Mouse (Mus musculus): ENCODE measurements around the gene A430078G23Rik. TPM values are rescaled to one million over a fixed set of nuclear protein-coding genes. Genes with fewer than 3 reads are reported as not detected.
A peak's percentile ranks its signal among the peaks of the same experiment; 100 is the strongest.

Gene A430078G23Rik
- polyA plus RNA-seq, 1 experiment: 30.7 TPM

- Histone ChIP-seq H3K27me3 (ENCODE audit: control insufficient read depth, insufficient read depth, low read length) (no peaks in the 10 kb centered on the region), H3K4me3 (ENCODE audit: control insufficient read depth, insufficient read depth, low read length) (no peak overlapping the region), H3K4me1 (replicated peaks; ENCODE audit: control insufficient read depth, insufficient read depth, low read length) (peaks cover 14% of the 10 kb centered on the region), H3K36me3 (ENCODE audit: control insufficient read depth, insufficient read depth, low read length) (peaks cover 17% of the 10 kb centered on the region), H3K27ac (ENCODE audit: control insufficient read depth, insufficient read depth, low read length) (no peak overlapping the region)
- peak; percentile 81 for DNase-seq
- WGBS: 32% methylated on average over 4 of the region's 4 CpGs
- TF ChIP-seq CTCF (IDR thresholded peaks at IDR 0.05; ENCODE audit: borderline replicate concordance, control insufficient read depth, extremely low read depth, insufficient read depth, low read length, poor library complexity) (peak; percentile 39; the same call in 1 of the 2 replicates), POLR2A (IDR thresholded peaks at IDR 0.05; ENCODE audit: control insufficient read depth, extremely low read depth, insufficient read depth, low read length, poor library complexity) (no peak)
Measured at GRCm38 (mm10) chr8:3358060-3358459, 4.8 kb downstream of the A430078G23Rik start.

- no peak overlapping the region for H3K27ac ChIP-seq (ENCODE audit: control insufficient read depth, insufficient read depth, low read length)
Measured at GRCm38 (mm10) chr8:3367086-3367485, 13.9 kb downstream of the A430078G23Rik start.

GRCm38 (mm10) chr8:3368091-3368490 lies 14.9 kb downstream of the A430078G23Rik start:
- no peak overlapping the region for H3K4me3 ChIP-seq (ENCODE audit: control insufficient read depth, insufficient read depth, low read length)
- WGBS: 45% methylated on average over 1 of the region's 1 CpGs
- no peaks in the 10 kb centered on the region for H3K27me3 ChIP-seq (ENCODE audit: control insufficient read depth, insufficient read depth, low read length)
- no peaks in the 10 kb centered on the region for H3K4me1 ChIP-seq (replicated peaks; ENCODE audit: control insufficient read depth, insufficient read depth, low read length)
- DNase-seq: no peak
- peaks cover 77% of the 10 kb centered on the region for H3K36me3 ChIP-seq (ENCODE audit: control insufficient read depth, insufficient read depth, low read length)
- no peak overlapping the region for H3K27ac ChIP-seq (ENCODE audit: control insufficient read depth, insufficient read depth, low read length)
- no peak for TF ChIP-seq CTCF (IDR thresholded peaks at IDR 0.05; ENCODE audit: borderline replicate concordance, control insufficient read depth, extremely low read depth, insufficient read depth, low read length, poor library complexity)
- TF ChIP-seq POLR2A (IDR thresholded peaks at IDR 0.05; ENCODE audit: control insufficient read depth, extremely low read depth, insufficient read depth, low read length, poor library complexity): no peak

More at GRCm38 (mm10) chr8:3367086-3367485, 13.9 kb downstream of the A430078G23Rik start:
- Histone ChIP-seq H3K36me3 (ENCODE audit: control insufficient read depth, insufficient read depth, low read length) (peaks cover 70% of the 10 kb centered on the region), H3K4me3 (ENCODE audit: control insufficient read depth, insufficient read depth, low read length) (no peak overlapping the region), H3K27me3 (ENCODE audit: control insufficient read depth, insufficient read depth, low read length) (no peaks in the 10 kb centered on the region), H3K4me1 (replicated peaks; ENCODE audit: control insufficient read depth, insufficient read depth, low read length) (no peaks in the 10 kb centered on the region)
- no peak for DNase-seq
- TF ChIP-seq CTCF (IDR thresholded peaks at IDR 0.05; ENCODE audit: borderline replicate concordance, control insufficient read depth, extremely low read depth, insufficient read depth, low read length, poor library complexity) (no peak), POLR2A (IDR thresholded peaks at IDR 0.05; ENCODE audit: control insufficient read depth, extremely low read depth, insufficient read depth, low read length, poor library complexity) (no peak)
- WGBS: 95% methylated on average over 5 of the region's 5 CpGs

GRCm38 (mm10) chr8:3375748-3376147 lies 22.5 kb downstream of the A430078G23Rik start:
- TF ChIP-seq POLR2A (IDR thresholded peaks at IDR 0.05; ENCODE audit: control insufficient read depth, extremely low read depth, insufficient read depth, low read length, poor library complexity): no peak
- TF ChIP-seq CTCF (IDR thresholded peaks at IDR 0.05; ENCODE audit: borderline replicate concordance, control insufficient read depth, extremely low read depth, insufficient read depth, low read length, poor library complexity): no peak
- no peak overlapping the region for H3K27ac ChIP-seq (ENCODE audit: control insufficient read depth, insufficient read depth, low read length)
- no peaks in the 10 kb centered on the region for H3K27me3 ChIP-seq (ENCODE audit: control insufficient read depth, insufficient read depth, low read length)
- DNase-seq: peak; percentile 18
- H3K36me3 ChIP-seq (ENCODE audit: control insufficient read depth, insufficient read depth, low read length): peaks cover 58% of the 10 kb centered on the region
- H3K4me3 ChIP-seq (ENCODE audit: control insufficient read depth, insufficient read depth, low read length): no peak overlapping the region
- no peaks in the 10 kb centered on the region for H3K4me1 ChIP-seq (replicated peaks; ENCODE audit: control insufficient read depth, insufficient read depth, low read length)

- TF ChIP-seq CTCF (IDR thresholded peaks at IDR 0.05; ENCODE audit: borderline replicate concordance, control insufficient read depth, extremely low read depth, insufficient read depth, low read length, poor library complexity): no peak
- no peak for TF ChIP-seq POLR2A (IDR thresholded peaks at IDR 0.05; ENCODE audit: control insufficient read depth, extremely low read depth, insufficient read depth, low read length, poor library complexity)
- no peak for DNase-seq
- Histone ChIP-seq H3K27me3 (ENCODE audit: control insufficient read depth, insufficient read depth, low read length) (no peaks in the 10 kb centered on the region), H3K36me3 (ENCODE audit: control insufficient read depth, insufficient read depth, low read length) (peaks cover 59% of the 10 kb centered on the region), H3K4me3 (ENCODE audit: control insufficient read depth, insufficient read depth, low read length) (no peak overlapping the region), H3K4me1 (replicated peaks; ENCODE audit: control insufficient read depth, insufficient read depth, low read length) (no peaks in the 10 kb centered on the region), H3K27ac (ENCODE audit: control insufficient read depth, insufficient read depth, low read length) (no peak overlapping the region)
- WGBS: 80% methylated on average over 11 of the region's 11 CpGs
Measured at GRCm38 (mm10) chr8:3376641-3377274, 23.5 kb downstream of the A430078G23Rik start.

- WGBS: 80% methylated on average over 6 of the region's 6 CpGs
- DNase-seq: peak; percentile 71
- peak; percentile 73; the same call in 1 of the 2 replicates for TF ChIP-seq CTCF (IDR thresholded peaks at IDR 0.05; ENCODE audit: borderline replicate concordance, control insufficient read depth, extremely low read depth, insufficient read depth, low read length, poor library complexity)
- no peak for TF ChIP-seq POLR2A (IDR thresholded peaks at IDR 0.05; ENCODE audit: control insufficient read depth, extremely low read depth, insufficient read depth, low read length, poor library complexity)
Measured at GRCm38 (mm10) chr8:3387286-3387685, 34.1 kb downstream of the A430078G23Rik start.

More at GRCm38 (mm10) chr8:3387286-3387685, 34.1 kb downstream of the A430078G23Rik start:
- Histone ChIP-seq H3K4me3 (ENCODE audit: control insufficient read depth, insufficient read depth, low read length) (no peak overlapping the region), H3K36me3 (ENCODE audit: control insufficient read depth, insufficient read depth, low read length) (peaks cover 59% of the 10 kb centered on the region), H3K27me3 (ENCODE audit: control insufficient read depth, insufficient read depth, low read length) (no peaks in the 10 kb centered on the region), H3K4me1 (replicated peaks; ENCODE audit: control insufficient read depth, insufficient read depth, low read length) (no peaks in the 10 kb centered on the region), H3K27ac (ENCODE audit: control insufficient read depth, insufficient read depth, low read length) (no peak overlapping the region)
